Mouse (Mus musculus): ENCODE measurements around the gene Xrn1. TPM values are rescaled to one million over a fixed set of nuclear protein-coding genes. Genes with fewer than 3 reads are reported as not detected.
"Not testable (repeated sequence)": the region's sequence is repeated elsewhere in the genome, so short reads cannot be mapped to it uniquely, and the experiment has no call there.

Xrn1 gene
- polyA plus RNA-seq (2014; fragmentation: Nextera tagmentation; extraction: Ambion mirVana) = 13.9 and 17.3 TPM in 2 replicates

- peak within 1 kb of the TSS; percentile 88 for H3K27ac ChIP-seq (ENCODE audit: low read depth, low read length)
- DNase-seq (ENCODE audit: low spot score) (peak; percentile 94), ATAC-seq (ENCODE audit: insufficient read depth, low FRiP score, low TSS enrichment) (peak; percentile 98)
- no peaks in the 10 kb centered on the region for H3K9me3 ChIP-seq (ENCODE audit: control insufficient read depth, low read length)
- WGBS = under 1% methylated on average over 56 of the region's 57 CpGs
- peak within 1 kb of the TSS; percentile 96 for H3K4me3 ChIP-seq (ENCODE audit: low read depth, low read length)
- H3K9ac ChIP-seq (ENCODE audit: low read length) = peak within 1 kb of the TSS; percentile 96
- no peaks in the 10 kb centered on the region for H3K4me1 ChIP-seq (ENCODE audit: control insufficient read depth, insufficient read depth, low read length)
- H3K36me3 ChIP-seq (ENCODE audit: control insufficient read depth, insufficient read depth, low read length) = no peaks in the 10 kb centered on the region
- no peaks in the 10 kb centered on the region for H3K27me3 ChIP-seq (ENCODE audit: control insufficient read depth, insufficient read depth, low read length)
- peak within 1 kb of the TSS; percentile 54 for H3K4me2 ChIP-seq (ENCODE audit: low read depth)
Observed at GRCm38 (mm10) chr9:95954585-95955461, at the start of gene Xrn1. Gene Xrn1, plus strand, starts transcription at chr9:95954760.

GRCm38 (mm10) chr9:95932855-95933254, 21.7 kb upstream of the Xrn1 start:
- ATAC-seq (ENCODE audit: insufficient read depth, low FRiP score, low TSS enrichment) (no peak), DNase-seq (ENCODE audit: low spot score) (no peak)
- no peak overlapping the region for H3K9ac ChIP-seq (ENCODE audit: low read length)
- H3K4me3 ChIP-seq (ENCODE audit: low read depth, low read length) = no peak overlapping the region
- no peaks in the 10 kb centered on the region for H3K36me3 ChIP-seq (ENCODE audit: control insufficient read depth, insufficient read depth, low read length)
- no peaks in the 10 kb centered on the region for H3K4me1 ChIP-seq (ENCODE audit: control insufficient read depth, insufficient read depth, low read length)
- H3K27me3 ChIP-seq (ENCODE audit: control insufficient read depth, insufficient read depth, low read length) = no peaks in the 10 kb centered on the region
- no peak overlapping the region for H3K27ac ChIP-seq (ENCODE audit: low read depth, low read length)
- H3K4me2 ChIP-seq (ENCODE audit: low read depth) = no peak overlapping the region
- no peaks in the 10 kb centered on the region for H3K9me3 ChIP-seq (ENCODE audit: control insufficient read depth, low read length)

- no peak overlapping the region for H3K9ac ChIP-seq (ENCODE audit: low read length)
- H3K9me3 ChIP-seq (ENCODE audit: control insufficient read depth, low read length) = no peaks in the 10 kb centered on the region
- no peaks in the 10 kb centered on the region for H3K36me3 ChIP-seq (ENCODE audit: control insufficient read depth, insufficient read depth, low read length)
- WGBS = 83% methylated on average over 4 of the region's 4 CpGs
- DNase-seq (ENCODE audit: low spot score) = no peak
- no peaks in the 10 kb centered on the region for H3K27me3 ChIP-seq (ENCODE audit: control insufficient read depth, insufficient read depth, low read length)
- peak overlapping the region; percentile 96; the same call in 1 of the 2 replicates for H3K4me3 ChIP-seq (ENCODE audit: low read depth, low read length)
- H3K4me2 ChIP-seq (ENCODE audit: low read depth) = no peak overlapping the region; the same call in 1 of the 2 replicates
- no peak for ATAC-seq (ENCODE audit: insufficient read depth, low FRiP score, low TSS enrichment)
- H3K4me1 ChIP-seq (ENCODE audit: control insufficient read depth, insufficient read depth, low read length) = no peaks in the 10 kb centered on the region
- H3K27ac ChIP-seq (ENCODE audit: low read depth, low read length) = no peak overlapping the region
Observed at GRCm38 (mm10) chr9:95953658-95954057, 902 bp upstream of the Xrn1 start.

GRCm38 (mm10) chr9:95954226-95954584, 355 bp upstream of the Xrn1 start:
- Histone ChIP-seq H3K9ac (ENCODE audit: low read length) (peak overlapping the region; percentile 96), H3K27me3 (ENCODE audit: control insufficient read depth, insufficient read depth, low read length) (no peaks in the 10 kb centered on the region), H3K4me3 (ENCODE audit: low read depth, low read length) (peak overlapping the region; percentile 96), H3K4me1 (ENCODE audit: control insufficient read depth, insufficient read depth, low read length) (no peaks in the 10 kb centered on the region), H3K27ac (ENCODE audit: low read depth, low read length) (no peak overlapping the region), H3K4me2 (ENCODE audit: low read depth) (peak overlapping the region; percentile 52), H3K36me3 (ENCODE audit: control insufficient read depth, insufficient read depth, low read length) (no peaks in the 10 kb centered on the region), H3K9me3 (ENCODE audit: control insufficient read depth, low read length) (no peaks in the 10 kb centered on the region)
- peak; percentile 68 for ATAC-seq (ENCODE audit: insufficient read depth, low FRiP score, low TSS enrichment)
- WGBS = under 1% methylated on average over 7 of the region's 7 CpGs
- peak; percentile 73 for DNase-seq (ENCODE audit: low spot score)

GRCm38 (mm10) chr9:95957611-95958010, 3.1 kb downstream of the Xrn1 start:
- H3K27me3 ChIP-seq (ENCODE audit: control insufficient read depth, insufficient read depth, low read length) = no peaks in the 10 kb centered on the region
- no peaks in the 10 kb centered on the region for H3K9me3 ChIP-seq (ENCODE audit: control insufficient read depth, low read length)
- 93% methylated on average over 2 of the region's 2 CpGs for WGBS
- H3K36me3 ChIP-seq (ENCODE audit: control insufficient read depth, insufficient read depth, low read length) = no peaks in the 10 kb centered on the region
- no peak for DNase-seq (ENCODE audit: low spot score)
- ATAC-seq (ENCODE audit: insufficient read depth, low FRiP score, low TSS enrichment) = no peak
- H3K27ac ChIP-seq (ENCODE audit: low read depth, low read length) = no peak overlapping the region
- no peaks in the 10 kb centered on the region for H3K4me1 ChIP-seq (ENCODE audit: control insufficient read depth, insufficient read depth, low read length)
- H3K4me3 ChIP-seq (ENCODE audit: low read depth, low read length) = no peak overlapping the region
- no peak overlapping the region for H3K4me2 ChIP-seq (ENCODE audit: low read depth)
- H3K9ac ChIP-seq (ENCODE audit: low read length) = no peak overlapping the region

- H3K9me3 ChIP-seq (ENCODE audit: control insufficient read depth, low read length) = no peaks in the 10 kb centered on the region
- H3K9ac ChIP-seq (ENCODE audit: low read length) = no peak overlapping the region
- no peaks in the 10 kb centered on the region for H3K4me1 ChIP-seq (ENCODE audit: control insufficient read depth, insufficient read depth, low read length)
- no peak overlapping the region for H3K4me3 ChIP-seq (ENCODE audit: low read depth, low read length)
- H3K27me3 ChIP-seq (ENCODE audit: control insufficient read depth, insufficient read depth, low read length) = no peaks in the 10 kb centered on the region
- H3K27ac ChIP-seq (ENCODE audit: low read depth, low read length) = no peak overlapping the region
- no peak for ATAC-seq (ENCODE audit: insufficient read depth, low FRiP score, low TSS enrichment)
- H3K36me3 ChIP-seq (ENCODE audit: control insufficient read depth, insufficient read depth, low read length) = no peaks in the 10 kb centered on the region
- no peak overlapping the region for H3K4me2 ChIP-seq (ENCODE audit: low read depth)
- no peak for DNase-seq (ENCODE audit: low spot score)
- 94% methylated on average over 7 of the region's 7 CpGs for WGBS
Observed at GRCm38 (mm10) chr9:95958041-95958730, 3.6 kb downstream of the Xrn1 start.

GRCm38 (mm10) chr9:95958731-95959105, 4.2 kb downstream of the Xrn1 start:
- H3K9ac ChIP-seq (ENCODE audit: low read length); H3K4me3 ChIP-seq (ENCODE audit: low read depth, low read length); H3K27ac ChIP-seq (ENCODE audit: low read depth, low read length); H3K4me1 ChIP-seq (ENCODE audit: control insufficient read depth, insufficient read depth, low read length); ATAC-seq (ENCODE audit: insufficient read depth, low FRiP score, low TSS enrichment); H3K9me3 ChIP-seq (ENCODE audit: control insufficient read depth, low read length); H3K4me2 ChIP-seq (ENCODE audit: low read depth); H3K27me3 ChIP-seq (ENCODE audit: control insufficient read depth, insufficient read depth, low read length); H3K36me3 ChIP-seq (ENCODE audit: control insufficient read depth, insufficient read depth, low read length); DNase-seq (ENCODE audit: low spot score): not testable (repeated sequence)
- WGBS = 94% methylated on average over 2 of the region's 2 CpGs

- H3K9me3 ChIP-seq (ENCODE audit: control insufficient read depth, low read length) = no peaks in the 10 kb centered on the region
- no peaks in the 10 kb centered on the region for H3K4me1 ChIP-seq (ENCODE audit: control insufficient read depth, insufficient read depth, low read length)
- no peaks in the 10 kb centered on the region for H3K36me3 ChIP-seq (ENCODE audit: control insufficient read depth, insufficient read depth, low read length)
- 79% methylated on average over 6 of the region's 6 CpGs for WGBS
- no peak overlapping the region for H3K9ac ChIP-seq (ENCODE audit: low read length)
- no peaks in the 10 kb centered on the region for H3K27me3 ChIP-seq (ENCODE audit: control insufficient read depth, insufficient read depth, low read length)
- H3K4me2 ChIP-seq (ENCODE audit: low read depth) = no peak overlapping the region
- DNase-seq (ENCODE audit: low spot score) (no peak), ATAC-seq (ENCODE audit: insufficient read depth, low FRiP score, low TSS enrichment) (no peak)
- no peak overlapping the region for H3K27ac ChIP-seq (ENCODE audit: low read depth, low read length)
- no peak overlapping the region for H3K4me3 ChIP-seq (ENCODE audit: low read depth, low read length)
Observed at GRCm38 (mm10) chr9:95959246-95959645, 4.7 kb downstream of the Xrn1 start.

Data from neural tube, embryonic 11.5 days (tissue).